Mouse (Mus musculus) hindbrain, embryonic 14.5 days (tissue): ENCODE results near the gene Mnat1. TPM values are rescaled to one million over a fixed set of nuclear protein-coding genes. Genes with fewer than 3 reads are reported as not detected.
"Not testable (repeated sequence)": the region's sequence is repeated elsewhere in the genome, so short reads cannot be mapped to it uniquely, and the experiment has no call there.

Source experiments
- ATAC-seq: fragments of 200-750 bp; cut with Nextera tagmentation; 2 replicates; pipeline ENCODE4 v1.8.0; 2017; ENCODE audit warnings: moderate number of reproducible peaks, mild to moderate bottlenecking, moderate TSS enrichment, moderate library complexity; ENCODE audit not compliant: low FRiP score
- DNase-seq: peaks from one replicate; pipeline ENCODE4 v3.0.0-alpha.2; 2015; ENCODE audit warnings: low spot score
- H3K27ac ChIP-seq: fragments of 300-500 bp; sonication (generic); 2 replicates; pipeline ENCODE4 v1.5.1; 2014; ENCODE audit warnings: mild to moderate bottlenecking, moderate library complexity
- H3K27me3 ChIP-seq: fragments of 300-500 bp; sonication (generic); 2 replicates; pipeline ENCODE4 v1.6.1; 2014; ENCODE audit warnings: mild to moderate bottlenecking, low read length, mixed read lengths; ENCODE audit not compliant: control insufficient read depth, insufficient read depth
- H3K36me3 ChIP-seq: fragments of 300-500 bp; sonication (generic); replicated peaks from 2 replicates; pipeline ENCODE4 v1.6.1; 2014; ENCODE audit not compliant: control insufficient read depth, insufficient read depth
- H3K4me1 ChIP-seq: fragments of 300-500 bp; sonication (generic); replicated peaks from 2 replicates; pipeline ENCODE4 v1.6.1; 2014; ENCODE audit warnings: antibody characterized with exemption, low read length, mixed read lengths; ENCODE audit not compliant: control insufficient read depth, insufficient read depth
- H3K4me2 ChIP-seq: fragments of 300-500 bp; sonication (generic); replicated peaks from 2 replicates; pipeline ENCODE4 v1.6.1; 2014; ENCODE audit warnings: mild to moderate bottlenecking, moderate library complexity
- H3K4me3 ChIP-seq: fragments of 300-500 bp; sonication (generic); replicated peaks from 2 replicates; pipeline ENCODE4 v1.5.1; 2014; ENCODE audit warnings: mild to moderate bottlenecking, low read length
- H3K9ac ChIP-seq: fragments of 300-500 bp; sonication (generic); 2 replicates; pipeline ENCODE4 v1.6.1; 2014
- H3K9me3 ChIP-seq: fragments of 300-500 bp; sonication (generic); 2 replicates; pipeline ENCODE4 v1.6.1; 2016; ENCODE audit warnings: low read length; ENCODE audit not compliant: control insufficient read depth
- WGBS: fragments of 180-500 bp; shearing (Covaris S2); extraction: QIAGEN DNeasy Blood & Tissue Kit; methylation state at CpG from one replicate; pipeline ENCODE4 v1.1.7; 2014; 5-methylcytosine and 5-hydroxymethylcytosine counted together
- polyA plus RNA-seq: library from polyadenylated mRNA; unstranded; fragments of >200 nt; fragmentation: Nextera tagmentation; extraction: Ambion mirVana; gene quantifications from 2 replicates; pipeline ENCODE4 v1.2.1, GENCODE M21; 2014

The Mnat1 gene
- polyA plus RNA-seq, 1 experiment from 2014 or later = 21.9 TPM

GRCm38 (mm10) chr12:73113196-73113595 is 10.3 kb upstream of the Mnat1 start, which contains the start of gene Six4:
Gene Six4 (minus strand): TSS chr12:73113456.
- peak within 1 kb of the TSS; percentile 69 for H3K9ac ChIP-seq
- H3K27ac ChIP-seq = peak within 1 kb of the TSS; percentile 20; the same call in 1 of the 2 replicates
- ATAC-seq (peak; percentile 88), DNase-seq (peak; percentile 74)
- WGBS = under 1% methylated on average over 20 of the region's 20 CpGs
- no peaks in the 10 kb centered on the region for H3K36me3 ChIP-seq
- H3K4me1 ChIP-seq = peaks cover 11% of the 10 kb centered on the region
- peak within 1 kb of the TSS; percentile 100 for H3K4me2 ChIP-seq
- peaks cover 32% of the 10 kb centered on the region for H3K27me3 ChIP-seq
- no peaks in the 10 kb centered on the region for H3K9me3 ChIP-seq
- H3K4me3 ChIP-seq = peak within 1 kb of the TSS; percentile 56

DNA sequence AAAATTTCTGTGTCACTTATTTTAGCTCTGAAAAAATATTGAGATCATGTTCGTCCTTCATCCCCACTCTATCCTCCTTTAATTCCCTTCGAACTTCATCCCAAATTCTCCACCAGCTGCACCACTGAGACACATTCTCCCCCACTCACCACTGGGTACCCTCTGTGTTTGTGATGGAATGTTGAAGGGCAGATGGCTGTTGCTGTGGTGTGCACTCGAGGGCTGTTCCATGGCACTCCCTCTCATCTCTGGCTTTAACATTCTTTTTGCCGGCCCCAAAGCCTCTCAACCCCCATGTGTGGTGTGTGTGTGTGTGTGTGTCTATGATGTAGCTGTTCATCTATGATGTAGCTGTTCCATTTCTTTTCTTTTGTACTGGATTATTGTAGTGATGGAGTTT is 1.7 kb downstream of the Mnat1 start:
- Histone ChIP-seq H3K27me3 (no peaks in the 10 kb centered on the region), H3K36me3 (no peaks in the 10 kb centered on the region), H3K27ac (no peak overlapping the region), H3K9ac (no peak overlapping the region), H3K9me3 (no peaks in the 10 kb centered on the region), H3K4me2 (no peak overlapping the region), H3K4me3 (no peak overlapping the region), H3K4me1 (peaks cover 11% of the 10 kb centered on the region)
- ATAC-seq (no peak), DNase-seq (no peak)
- WGBS = 83% methylated on average over 4 of the region's 4 CpGs

- no peaks in the 10 kb centered on the region for H3K27me3 ChIP-seq
- no peaks in the 10 kb centered on the region for H3K36me3 ChIP-seq
- no peak for DNase-seq
- no peak overlapping the region for H3K27ac ChIP-seq
- H3K9ac ChIP-seq = no peak overlapping the region
- WGBS = 95% methylated on average over 3 of the region's 3 CpGs
- H3K4me1 ChIP-seq = no peaks in the 10 kb centered on the region
- no peak overlapping the region for H3K4me2 ChIP-seq
- H3K4me3 ChIP-seq = no peak overlapping the region
- no peaks in the 10 kb centered on the region for H3K9me3 ChIP-seq
- no peak for ATAC-seq
Observed at GRCm38 (mm10) chr12:73140732-73141131, 17.2 kb downstream of the Mnat1 start.

DNA sequence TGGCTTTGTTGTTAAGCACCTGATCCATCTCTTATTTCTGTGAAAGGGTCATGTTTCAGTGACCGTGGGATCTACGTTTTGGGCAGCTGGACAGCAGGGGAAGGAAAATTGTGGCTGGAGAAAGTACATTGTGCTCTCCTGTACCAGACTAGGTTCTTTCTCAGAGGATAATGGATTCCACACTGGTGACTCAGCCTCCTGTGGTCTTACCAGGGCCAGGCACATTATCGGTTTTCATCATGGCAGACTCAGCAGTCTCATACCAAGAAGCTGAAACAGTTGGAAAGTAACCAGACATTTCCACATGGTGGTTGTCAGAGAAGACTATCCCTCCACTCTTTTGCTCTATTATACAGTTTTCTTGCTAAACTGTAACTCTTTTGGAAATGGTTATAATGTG is 23.7 kb downstream of the Mnat1 start:
- no peak for ATAC-seq
- H3K27ac ChIP-seq = no peak overlapping the region
- 77% methylated on average over 3 of the region's 3 CpGs for WGBS

GRCm38 (mm10) chr12:73151038-73151437 is 27.5 kb downstream of the Mnat1 start:
- not testable (repeated sequence) for H3K36me3 ChIP-seq, H3K9ac ChIP-seq, H3K4me2 ChIP-seq, ATAC-seq, H3K4me1 ChIP-seq, H3K9me3 ChIP-seq, H3K27me3 ChIP-seq, H3K4me3 ChIP-seq, H3K27ac ChIP-seq, DNase-seq
- 89% methylated on average over 5 of the region's 5 CpGs for WGBS

More for the DNA sequence above, 23.7 kb downstream of the Mnat1 start:
- no peaks in the 10 kb centered on the region for H3K27me3 ChIP-seq
- no peak for DNase-seq
- H3K36me3 ChIP-seq = no peaks in the 10 kb centered on the region
- H3K9me3 ChIP-seq = no peaks in the 10 kb centered on the region
- no peak overlapping the region for H3K4me2 ChIP-seq
- no peak overlapping the region for H3K9ac ChIP-seq
- H3K4me1 ChIP-seq = no peaks in the 10 kb centered on the region
- H3K4me3 ChIP-seq = no peak overlapping the region

DNA sequence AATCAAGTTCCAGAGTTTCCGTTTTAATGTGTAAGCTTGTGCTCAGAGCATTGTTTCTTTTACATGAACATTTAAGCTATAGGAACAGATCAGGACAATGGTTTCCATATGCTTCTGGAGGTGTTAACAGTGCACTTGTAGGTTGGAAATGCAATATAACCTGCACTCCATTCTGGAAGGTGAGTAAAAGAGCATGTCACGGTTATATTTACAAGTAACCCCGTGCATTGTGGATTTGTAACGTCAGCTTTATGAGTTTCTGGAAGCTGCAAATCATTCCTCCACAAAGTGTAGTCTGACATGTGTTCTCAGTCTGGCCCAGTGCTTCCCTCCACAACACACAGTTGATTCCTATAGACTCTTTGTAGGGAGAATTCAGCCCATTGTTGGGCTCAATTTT is 30.6 kb downstream of the Mnat1 start:
- H3K27me3 ChIP-seq = no peaks in the 10 kb centered on the region
- H3K36me3 ChIP-seq = no peaks in the 10 kb centered on the region
- no peak overlapping the region for H3K4me3 ChIP-seq
- no peaks in the 10 kb centered on the region for H3K9me3 ChIP-seq
- H3K4me1 ChIP-seq = no peaks in the 10 kb centered on the region
- H3K4me2 ChIP-seq = no peak overlapping the region
- no peak for DNase-seq
- no peak for ATAC-seq
- H3K9ac ChIP-seq = no peak overlapping the region
- WGBS = 92% methylated on average over 4 of the region's 4 CpGs
- H3K27ac ChIP-seq = no peak overlapping the region

DNA sequence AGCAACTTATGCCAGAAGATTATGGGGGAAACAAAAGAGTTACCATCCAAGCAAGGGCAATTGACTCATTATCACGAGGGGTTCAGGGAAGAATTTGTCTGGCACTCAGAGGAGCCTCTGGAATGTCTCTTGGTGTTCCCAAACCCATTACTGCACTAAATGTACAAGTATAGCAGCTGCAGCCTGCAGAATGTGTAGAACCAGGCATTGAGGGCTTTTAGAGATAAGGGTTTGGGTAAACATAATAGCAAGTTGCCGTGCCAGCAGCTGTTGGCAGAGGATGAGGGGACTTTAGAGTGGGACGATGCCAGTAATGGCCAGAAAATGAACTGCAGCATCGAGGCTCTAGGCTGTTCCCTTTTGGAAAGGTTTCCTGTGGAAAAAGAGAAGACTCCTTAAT is 36.8 kb downstream of the Mnat1 start:
- H3K4me3 ChIP-seq = no peak overlapping the region
- WGBS = 66% methylated on average over 4 of the region's 4 CpGs
- no peak overlapping the region for H3K27ac ChIP-seq
- no peaks in the 10 kb centered on the region for H3K27me3 ChIP-seq
- no peak overlapping the region for H3K9ac ChIP-seq
- H3K4me2 ChIP-seq = no peak overlapping the region
- no peak for DNase-seq
- H3K9me3 ChIP-seq = peaks cover under 1% of the 10 kb centered on the region; the same call in 1 of the 2 replicates
- no peaks in the 10 kb centered on the region for H3K36me3 ChIP-seq
- H3K4me1 ChIP-seq = 0 out of 2 replicates have a peak, but pooled peaks cover 4% of the 10 kb centered on the region
- ATAC-seq = no peak

GRCm38 (mm10) chr12:73162408-73163181 is 39.1 kb downstream of the Mnat1 start:
- 64% methylated on average over 13 of the region's 13 CpGs for WGBS
- H3K27ac ChIP-seq = no peak overlapping the region
- H3K36me3 ChIP-seq = no peaks in the 10 kb centered on the region
- H3K9ac ChIP-seq = no peak overlapping the region
- 0 out of 2 replicates have a peak, but pooled peaks cover 4% of the 10 kb centered on the region for H3K4me1 ChIP-seq
- H3K4me2 ChIP-seq = no peak overlapping the region
- DNase-seq (no peak), ATAC-seq (no peak)
- H3K27me3 ChIP-seq = no peaks in the 10 kb centered on the region
- H3K9me3 ChIP-seq = peaks cover 8% of the 10 kb centered on the region; the same call in 1 of the 2 replicates
- H3K4me3 ChIP-seq = no peak overlapping the region

DNA sequence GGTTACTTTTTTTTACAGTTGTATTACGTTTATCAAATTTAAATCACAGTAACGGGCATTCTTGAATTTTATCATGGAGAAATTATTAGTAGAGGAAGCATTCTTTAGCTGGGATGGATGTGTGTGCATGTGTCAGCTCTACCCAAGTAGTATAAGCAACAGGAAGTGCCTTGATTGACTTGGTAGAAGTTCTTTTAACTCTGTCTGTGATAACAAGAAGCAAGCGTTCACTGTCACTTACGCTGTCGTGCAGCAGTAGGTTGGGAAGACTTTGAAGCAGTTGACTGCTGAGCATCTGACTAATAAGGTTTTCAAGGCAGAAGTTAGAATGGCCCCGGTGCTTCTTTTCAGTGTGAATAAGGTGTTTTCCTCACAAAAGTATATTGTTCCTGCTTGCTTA is 47.3 kb downstream of the Mnat1 start:
- peaks cover 4% of the 10 kb centered on the region for H3K36me3 ChIP-seq
- no peaks in the 10 kb centered on the region for H3K4me1 ChIP-seq
- no peak overlapping the region for H3K27ac ChIP-seq
- WGBS = 89% methylated on average over 6 of the region's 6 CpGs
- ATAC-seq (no peak), DNase-seq (no peak)
- peaks cover 3% of the 10 kb centered on the region; the same call in 1 of the 2 replicates for H3K9me3 ChIP-seq
- H3K9ac ChIP-seq = no peak overlapping the region
- H3K27me3 ChIP-seq = no peaks in the 10 kb centered on the region
- H3K4me3 ChIP-seq = no peak overlapping the region
- no peak overlapping the region for H3K4me2 ChIP-seq
